Comparison of ENCODE assay signal across 8 mouse cellular contexts in genomic region chr3:32508666-32509324, GRCm38 (mm10). TPM values are rescaled to one million over a fixed set of nuclear protein-coding genes. Genes with fewer than 3 reads are reported as not detected.
DNase-seq lines count a peak whose midpoint lies in the region; ATAC-seq and TF ChIP-seq lines count a peak whose summit lies in the region.

No protein-coding gene starts in this region.

- peak; percentile 91 for TF ChIP-seq CTCF in heart, adult 2 months (IDR thresholded peaks at IDR 0.05)
- peak; percentile 87 for TF ChIP-seq CTCF in kidney, adult 2 months (conservative IDR thresholded peaks at IDR 0.05; ENCODE audit: insufficient read depth, insufficient read length, low read depth, low read length)

- no peak overlapping the region for H3K27ac ChIP-seq in embryonic facial prominence, embryonic 13.5 days
- peak overlapping the region; percentile 46 for H3K27ac ChIP-seq in heart, adult 2 months
- no peak overlapping the region for H3K27ac ChIP-seq in kidney, adult 2 months (ENCODE audit: insufficient read depth, low read depth, low read length)
- no peak overlapping the region for H3K27ac ChIP-seq in limb, embryonic 11.5 days (replicated peaks; ENCODE audit: low read depth, low read length)
- no peak overlapping the region for H3K27ac ChIP-seq in midbrain, embryonic 13.5 days

- 3% methylated on average over 17 of the region's 17 CpGs for WGBS in embryonic facial prominence, embryonic 13.5 days
- 3% methylated on average over 17 of the region's 17 CpGs for WGBS in heart, adult 2 months
- WGBS in kidney, adult 2 months, result 4% methylated on average over 17 of the region's 17 CpGs
- 4% methylated on average over 17 of the region's 17 CpGs for WGBS in limb, embryonic 11.5 days
- WGBS in midbrain, embryonic 13.5 days, result under 1% methylated on average over 17 of the region's 17 CpGs

- peaks cover 2% of the 10 kb centered on the region for H3K79me2 ChIP-seq in heart, adult 2 months (replicated peaks; ENCODE audit: control insufficient read depth, insufficient read depth, low read length)

- H3K9me3 ChIP-seq in embryonic facial prominence, embryonic 13.5 days, result no peaks in the 10 kb centered on the region
- no peaks in the 10 kb centered on the region for H3K9me3 ChIP-seq in limb, embryonic 11.5 days (ENCODE audit: control insufficient read depth, low read length)
- no peaks in the 10 kb centered on the region for H3K9me3 ChIP-seq in midbrain, embryonic 13.5 days

- H3K4me3 ChIP-seq in embryonic facial prominence, embryonic 13.5 days, result peak overlapping the region; percentile 21
- no peak overlapping the region for H3K4me3 ChIP-seq in heart, adult 2 months
- no peak overlapping the region for H3K4me3 ChIP-seq in kidney, adult 2 months (ENCODE audit: insufficient read depth, low read depth, low read length)
- H3K4me3 ChIP-seq in limb, embryonic 11.5 days (ENCODE audit: low read depth, low read length), result no peak overlapping the region
- H3K4me3 ChIP-seq in midbrain, embryonic 13.5 days (replicated peaks), result peak overlapping the region; percentile 23

- peak; percentile 91 for DNase-seq in A20 (ENCODE audit: low read depth, low spot score)
- peak; percentile 82 for DNase-seq in adrenal gland, postnatal 14 days
- peak; percentile 62 to 67 for DNase-seq in heart, adult 2 months
- peak; percentile 78 for DNase-seq in kidney, adult 2 months
- DNase-seq in limb, embryonic 11.5 days (ENCODE audit: low spot score), result peak; percentile 80
- peak; percentile 46 to 72 for DNase-seq in spleen, adult 18-20 months

- no peaks in the 10 kb centered on the region for H3K27me3 ChIP-seq in embryonic facial prominence, embryonic 13.5 days
- H3K27me3 ChIP-seq in heart, adult 2 months (ENCODE audit: control insufficient read depth, insufficient read depth, low read length), result no peaks in the 10 kb centered on the region
- no peaks in the 10 kb centered on the region for H3K27me3 ChIP-seq in kidney, adult 2 months (replicated peaks; ENCODE audit: control insufficient read depth, insufficient read depth, low read length)
- no peaks in the 10 kb centered on the region for H3K27me3 ChIP-seq in limb, embryonic 11.5 days (ENCODE audit: control insufficient read depth, insufficient read depth, low read length)
- no peaks in the 10 kb centered on the region for H3K27me3 ChIP-seq in midbrain, embryonic 13.5 days

- ATAC-seq in embryonic facial prominence, embryonic 13.5 days (ENCODE audit: insufficient number of reproducible peaks, insufficient read depth, low FRiP score, low TSS enrichment, low read depth), result no peak
- ATAC-seq in limb, embryonic 11.5 days (ENCODE audit: insufficient number of reproducible peaks, low FRiP score, low TSS enrichment, low read depth), result no peak
- ATAC-seq in midbrain, embryonic 13.5 days, result peak; percentile 43

- no peak for TF ChIP-seq POLR2A in heart, adult 2 months (IDR thresholded peaks at IDR 0.05; ENCODE audit: insufficient read depth, low read depth, low read length)
- TF ChIP-seq POLR2A in kidney, adult 2 months (IDR thresholded peaks at IDR 0.05; ENCODE audit: low read depth, low read length), result no peak

- intact Hi-C loops in heart, adult 2 months (cut with DNase I), result loop anchor here (1.0 to 5.0 kb wide), 2 partner anchors 51 to 175 kb away; no protein-coding TSS in a partner anchor

- peak overlapping the region; percentile 41; the same call in 1 of the 2 replicates for H3K9ac ChIP-seq in embryonic facial prominence, embryonic 13.5 days
- H3K9ac ChIP-seq in heart, adult 2 months (ENCODE audit: low read depth, low read length), result peak overlapping the region; percentile 43; the same call in 1 of the 2 replicates
- H3K9ac ChIP-seq in limb, embryonic 11.5 days (ENCODE audit: low read length), result no peak overlapping the region
- H3K9ac ChIP-seq in midbrain, embryonic 13.5 days (replicated peaks), result no peak overlapping the region

- TF ChIP-seq EP300 in heart, adult 2 months (IDR thresholded peaks at IDR 0.05; ENCODE audit: insufficient read depth, low read depth, low read length), result 0 out of 2 replicates have a peak, but pooled peaks have one; percentile 32

- H3K4me1 ChIP-seq in embryonic facial prominence, embryonic 13.5 days, result peaks cover 23% of the 10 kb centered on the region
- peaks cover 6% of the 10 kb centered on the region for H3K4me1 ChIP-seq in heart, adult 2 months (ENCODE audit: control insufficient read depth, insufficient read depth, low read length)
- H3K4me1 ChIP-seq in kidney, adult 2 months (ENCODE audit: control insufficient read depth, insufficient read depth, low read length), result peaks cover 6% of the 10 kb centered on the region
- H3K4me1 ChIP-seq in limb, embryonic 11.5 days (ENCODE audit: control insufficient read depth, insufficient read depth, low read length), result no peaks in the 10 kb centered on the region
- peaks cover 33% of the 10 kb centered on the region for H3K4me1 ChIP-seq in midbrain, embryonic 13.5 days (replicated peaks)

- H3K4me2 ChIP-seq in embryonic facial prominence, embryonic 13.5 days, result peak overlapping the region; percentile 61
- peak overlapping the region; percentile 29 for H3K4me2 ChIP-seq in limb, embryonic 11.5 days (ENCODE audit: low read depth, severe bottlenecking)
- peak overlapping the region; percentile 81 for H3K4me2 ChIP-seq in midbrain, embryonic 13.5 days (replicated peaks)

- peaks cover 5% of the 10 kb centered on the region; the same call in 1 of the 2 replicates for H3K36me3 ChIP-seq in embryonic facial prominence, embryonic 13.5 days
- peaks cover 7% of the 10 kb centered on the region for H3K36me3 ChIP-seq in heart, adult 2 months (ENCODE audit: control insufficient read depth, insufficient read depth, low read length)
- H3K36me3 ChIP-seq in kidney, adult 2 months (ENCODE audit: control insufficient read depth, insufficient read depth, low read length), result no peaks in the 10 kb centered on the region
- no peaks in the 10 kb centered on the region for H3K36me3 ChIP-seq in limb, embryonic 11.5 days (ENCODE audit: control insufficient read depth, insufficient read depth, low read length)
- no peaks in the 10 kb centered on the region for H3K36me3 ChIP-seq in midbrain, embryonic 13.5 days

RNA-seq across cellular contexts. Expression of gene Zfp639, which starts 1.3 kb away (rescaled TPM):
- 37.0 and 38.9 TPM in 2 replicates for total RNA-seq in adrenal gland, postnatal 14 days (2021)
- polyA plus RNA-seq in embryonic facial prominence, embryonic 13.5 days (2015; fragmentation: Nextera tagmentation; extraction: Ambion mirVana), result 42.4 and 46.7 TPM in 2 replicates
- 10 to 100 TPM; 22.1 to 28.0 TPM for total RNA-seq in heart, adult 2 months (2021)
- 20.6 and 26.2 TPM in 2 replicates for polyA plus RNA-seq in heart, adult 2 months (2012; rRNA removed)
- polyA plus RNA-seq in kidney, adult 2 months (2012; rRNA removed), result 19.6 and 20.2 TPM in 2 replicates
- polyA plus RNA-seq in limb, embryonic 11.5 days (2014; fragmentation: Nextera tagmentation; extraction: Ambion mirVana), result 49.0 and 52.1 TPM in 2 replicates
- 36.5 and 40.4 TPM in 2 replicates for polyA plus RNA-seq in midbrain, embryonic 13.5 days (2015; fragmentation: Nextera tagmentation; extraction: Ambion mirVana)

RNA-seq across cellular contexts. Expression of gene Kcnmb3, which starts 16.8 kb away (rescaled TPM):
- total RNA-seq in adrenal gland, postnatal 14 days (2021), result 0.26 and 0.90 TPM in 2 replicates
- polyA plus RNA-seq in embryonic facial prominence, embryonic 13.5 days (2015; fragmentation: Nextera tagmentation; extraction: Ambion mirVana), result 0.21 TPM in 1 of 2 replicates, not detected in the other
- total RNA-seq in heart, adult 2 months (2021), result not detected
- polyA plus RNA-seq in heart, adult 2 months (2012; rRNA removed), result not detected in 2 replicates
- polyA plus RNA-seq in kidney, adult 2 months (2012; rRNA removed), result 0.05 TPM in 1 of 2 replicates, not detected in the other
- polyA plus RNA-seq in limb, embryonic 11.5 days (2014; fragmentation: Nextera tagmentation; extraction: Ambion mirVana), result 0.28 TPM in 1 of 2 replicates, not detected in the other
- 0.09 and 0.15 TPM in 2 replicates for polyA plus RNA-seq in midbrain, embryonic 13.5 days (2015; fragmentation: Nextera tagmentation; extraction: Ambion mirVana)

RNA-seq across cellular contexts. Expression of gene Mfn1, which starts 20.5 kb away (rescaled TPM):
- 73.9 and 92.5 TPM in 2 replicates for total RNA-seq in adrenal gland, postnatal 14 days (2021)
- polyA plus RNA-seq in embryonic facial prominence, embryonic 13.5 days (2015; fragmentation: Nextera tagmentation; extraction: Ambion mirVana), result 30.3 and 33.2 TPM in 2 replicates
- total RNA-seq in heart, adult 2 months (2021), result 100 to 1,000 TPM; 384 to 501 TPM
- 80.0 and 147 TPM in 2 replicates for polyA plus RNA-seq in heart, adult 2 months (2012; rRNA removed)
- 19.9 and 26.4 TPM in 2 replicates for polyA plus RNA-seq in kidney, adult 2 months (2012; rRNA removed)
- 28.3 and 29.3 TPM in 2 replicates for polyA plus RNA-seq in limb, embryonic 11.5 days (2014; fragmentation: Nextera tagmentation; extraction: Ambion mirVana)
- 35.9 and 39.9 TPM in 2 replicates for polyA plus RNA-seq in midbrain, embryonic 13.5 days (2015; fragmentation: Nextera tagmentation; extraction: Ambion mirVana)

Comparison
In these comparisons a context has a peak if more than half of its experiments do, and no peak if none do; other contexts are left out.
1. H3K4me2 ChIP-seq: peak in every context shown above with its lines; median percentile 81 in midbrain, embryonic 13.5 days; 61 in embryonic facial prominence, embryonic 13.5 days; 29 in limb, embryonic 11.5 days.
2. H3K4me3 ChIP-seq: peak in embryonic facial prominence, embryonic 13.5 days (single experiment) and midbrain, embryonic 13.5 days (single experiment); none in heart, adult 2 months (single experiment), kidney, adult 2 months (single experiment) and limb, embryonic 11.5 days (single experiment).
3. H3K9ac ChIP-seq: peak in embryonic facial prominence, embryonic 13.5 days (single experiment) and heart, adult 2 months (single experiment); none in limb, embryonic 11.5 days (single experiment) and midbrain, embryonic 13.5 days (single experiment).
4. Peak in every context shown above with its lines, with median percentiles within 50 percentile points of each other: DNase-seq.